ENCODE assay signal across 29 mouse cellular contexts in the genomic region with DNA sequence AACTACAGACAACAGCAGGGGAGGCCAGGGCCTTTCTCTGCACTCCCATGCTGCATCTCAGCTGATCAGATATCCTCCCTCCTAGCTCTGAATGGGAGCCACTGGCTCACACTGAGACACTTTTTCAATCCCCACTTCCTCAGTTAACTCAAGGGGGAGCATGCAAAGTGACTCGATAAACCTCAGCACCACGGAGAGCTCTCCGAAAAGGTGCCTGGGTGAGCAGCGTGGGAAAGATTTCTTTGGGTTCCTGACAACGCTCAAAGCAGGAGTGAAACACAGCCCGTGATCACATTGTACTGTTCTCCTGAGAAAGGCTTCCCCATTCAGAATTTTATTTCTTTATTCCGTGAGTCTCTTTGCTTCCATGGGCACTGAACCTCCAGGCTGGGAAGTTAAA.
DNase-seq lines count a peak whose midpoint lies in the region; ATAC-seq lines count a peak whose summit lies in the region.
"Had no signal": no experiment of that assay in that cellular context is flagged by ENCODE, and none has a peak within 500 bp of the region (broad histone marks: within the 10 kb centered on the region; RNA-seq: fewer than 3 reads in every experiment).

No protein-coding gene starts in this region.

- H3K9ac ChIP-seq in limb, embryonic 11.5 days (ENCODE audit: low read length) = no peak overlapping the region
- H3K9ac ChIP-seq: embryonic facial prominence, embryonic 12.5 days; hindbrain, embryonic 12.5 days; kidney, embryonic 15.5 days; limb, embryonic 12.5 days; midbrain, embryonic 12.5 days; stomach, embryonic 15.5 days had no signal

- H3K27me3 ChIP-seq in limb, embryonic 11.5 days (ENCODE audit: control insufficient read depth, insufficient read depth, low read length) = no peaks in the 10 kb centered on the region
- no peaks in the 10 kb centered on the region for H3K27me3 ChIP-seq in limb, embryonic 10.5 days (ENCODE audit: low read depth, poor library complexity, severe bottlenecking)
- H3K27me3 ChIP-seq in embryonic facial prominence, embryonic 10.5 days (replicated peaks; ENCODE audit: low read depth, poor library complexity, severe bottlenecking) = no peaks in the 10 kb centered on the region
- H3K27me3 ChIP-seq: embryonic facial prominence, embryonic 12.5 days; hindbrain, embryonic 12.5 days; kidney, embryonic 15.5 days; limb, embryonic 12.5 days; megakaryocyte, embryonic 14.5 days; midbrain, embryonic 12.5 days; stomach, embryonic 15.5 days had no signal

- H3K36me3 ChIP-seq in limb, embryonic 11.5 days (ENCODE audit: control insufficient read depth, insufficient read depth, low read length) = no peaks in the 10 kb centered on the region
- peaks cover 32% of the 10 kb centered on the region for H3K36me3 ChIP-seq in limb, embryonic 10.5 days
- H3K36me3 ChIP-seq in embryonic facial prominence, embryonic 10.5 days (replicated peaks) = peaks cover 31% of the 10 kb centered on the region
- H3K36me3 ChIP-seq: embryonic facial prominence, embryonic 12.5 days; hindbrain, embryonic 12.5 days; kidney, embryonic 15.5 days; midbrain, embryonic 12.5 days; stomach, embryonic 15.5 days had no signal

- ATAC-seq in limb, embryonic 11.5 days (ENCODE audit: insufficient number of reproducible peaks, low FRiP score, low TSS enrichment, low read depth) = no peak
- ATAC-seq in frontal cortex, adult (ENCODE audit: low TSS enrichment) = no peak
- ATAC-seq: forebrain, embryonic 14.5 days; hindbrain, postnatal 0 days; intestine, embryonic 16.5 days had no signal

- no peaks in the 10 kb centered on the region for H3K4me1 ChIP-seq in limb, embryonic 11.5 days (ENCODE audit: control insufficient read depth, insufficient read depth, low read length)
- H3K4me1 ChIP-seq in limb, embryonic 10.5 days = no peaks in the 10 kb centered on the region
- no peaks in the 10 kb centered on the region for H3K4me1 ChIP-seq in embryonic facial prominence, embryonic 10.5 days
- H3K4me1 ChIP-seq: embryonic facial prominence, embryonic 12.5 days; kidney, embryonic 15.5 days; limb, embryonic 12.5 days; megakaryocyte, embryonic 14.5 days; stomach, embryonic 15.5 days had no signal

- no peak overlapping the region for H3K4me2 ChIP-seq in limb, embryonic 11.5 days (ENCODE audit: low read depth, severe bottlenecking)
- H3K4me2 ChIP-seq: embryonic facial prominence, embryonic 12.5 days; heart, embryonic 11.5 days; hindbrain, embryonic 12.5 days; kidney, embryonic 15.5 days; limb, embryonic 12.5 days; liver, embryonic 11.5 days; midbrain, embryonic 12.5 days; stomach, embryonic 15.5 days had no signal

- H3K9me3 ChIP-seq in limb, embryonic 11.5 days (ENCODE audit: control insufficient read depth, low read length) = no peaks in the 10 kb centered on the region
- H3K9me3 ChIP-seq in limb, embryonic 10.5 days (replicated peaks) = no peaks in the 10 kb centered on the region
- H3K9me3 ChIP-seq in embryonic facial prominence, embryonic 10.5 days = no peaks in the 10 kb centered on the region
- H3K9me3 ChIP-seq: embryonic facial prominence, embryonic 12.5 days; hindbrain, embryonic 12.5 days; kidney, embryonic 15.5 days; midbrain, embryonic 12.5 days; stomach, embryonic 15.5 days had no signal

- 35% methylated on average over 7 of the region's 7 CpGs for WGBS in limb, embryonic 11.5 days
- 40% methylated on average over 7 of the region's 7 CpGs for WGBS in limb, embryonic 10.5 days
- 29% methylated on average over 7 of the region's 7 CpGs for WGBS in embryonic facial prominence, embryonic 10.5 days

- DNase-seq in embryo, embryonic 10 days (ENCODE audit: low spot score) = peak; percentile 35
- no peak for DNase-seq in embryo, embryonic 9.5 days (ENCODE audit: extremely low spot score)
- DNase-seq in limb, embryonic 11.5 days (ENCODE audit: low spot score) = peak; percentile 57
- no peak for DNase-seq in limb, embryonic 10.5 days (ENCODE audit: low spot score)
- peak; percentile 11 for DNase-seq in NIH3T3 (ENCODE audit: low read depth)
- peak; percentile 37 for DNase-seq in embryonic facial prominence, embryonic 10.5 days (ENCODE audit: low spot score)
- no peak for DNase-seq in thymus, postnatal 14 days
- DNase-seq: cerebellum, adult 8-10 months; cerebellum, postnatal 36 days; gastrocnemius, postnatal 25 days; heart, adult 18-20 months; heart, postnatal 36 days; layer of hippocampus, adult 9-11 months; lung, postnatal 4 days; thymus, adult 18-20 months; thymus, postnatal 4 days had no signal

- no peak overlapping the region for H3K4me3 ChIP-seq in limb, embryonic 11.5 days (ENCODE audit: low read depth, low read length)
- H3K4me3 ChIP-seq in limb, embryonic 10.5 days = no peak overlapping the region
- H3K4me3 ChIP-seq in embryonic facial prominence, embryonic 10.5 days = no peak overlapping the region
- H3K4me3 ChIP-seq: embryonic facial prominence, embryonic 12.5 days; hindbrain, embryonic 12.5 days; kidney, embryonic 15.5 days; limb, embryonic 12.5 days; megakaryocyte, embryonic 14.5 days; midbrain, embryonic 12.5 days; stomach, embryonic 15.5 days had no signal

- no peak overlapping the region for H3K27ac ChIP-seq in limb, embryonic 11.5 days (replicated peaks; ENCODE audit: low read depth, low read length)
- no peak overlapping the region for H3K27ac ChIP-seq in limb, embryonic 10.5 days
- H3K27ac ChIP-seq in embryonic facial prominence, embryonic 10.5 days (replicated peaks) = no peak overlapping the region
- H3K27ac ChIP-seq: embryonic facial prominence, embryonic 12.5 days; hindbrain, embryonic 12.5 days; hindbrain, postnatal 0 days; kidney, embryonic 15.5 days; limb, embryonic 12.5 days; midbrain, embryonic 12.5 days; stomach, embryonic 15.5 days had no signal

Comparison
In these comparisons a context has a peak if more than half of its experiments do, and no peak if none do; other contexts are left out.
1. DNase-seq: peak in embryo, embryonic 10 days (single experiment), limb, embryonic 11.5 days (single experiment), NIH3T3 (single experiment) and embryonic facial prominence, embryonic 10.5 days (single experiment); none in embryo, embryonic 9.5 days (single experiment), limb, embryonic 10.5 days (single experiment) and thymus, postnatal 14 days (single experiment).